Mouse (Mus musculus) layer of hippocampus, adult 11-12 months (tissue): ENCODE measurements at regions not wholly inside any gene's neighbourhood (a gene's known extent, or its start where the extent isn't known, plus 50 kb on each side); places are given as distances from the start of the nearest gene placed in this dataset.
A peak's percentile ranks its signal among the peaks of the same experiment; 100 is the strongest.

Source experiments
- DNase-seq: peaks from one replicate; pipeline ENCODE4 v3.0.0; 2022; ENCODE audit warnings: low spot score

- DNase-seq, result peak; percentile 21
These were observed 692.0 kb upstream of the Car10 start for GRCm38 (mm10) chr11:92405818-92406217.

DNA sequence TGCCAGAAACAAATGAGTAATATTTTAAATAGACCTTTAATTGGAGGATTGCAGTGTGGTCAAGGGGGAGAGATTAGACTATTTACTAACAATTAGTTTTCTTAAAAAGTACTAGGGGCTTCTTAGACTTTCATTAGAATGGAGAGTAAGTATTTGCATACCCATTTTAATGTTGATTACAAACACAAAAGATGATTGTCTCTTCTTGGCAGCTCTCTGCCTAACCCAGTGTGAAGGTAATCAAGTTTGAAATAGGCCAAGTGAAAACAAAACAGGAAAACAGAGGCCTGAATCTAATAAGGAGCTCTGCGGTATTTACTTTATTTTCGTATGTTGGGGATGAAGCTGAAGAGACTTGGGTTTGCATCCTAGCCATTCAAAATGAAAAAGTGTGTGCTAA, 646.5 kb upstream of the Car10 start:
- DNase-seq, result no peak

DNA sequence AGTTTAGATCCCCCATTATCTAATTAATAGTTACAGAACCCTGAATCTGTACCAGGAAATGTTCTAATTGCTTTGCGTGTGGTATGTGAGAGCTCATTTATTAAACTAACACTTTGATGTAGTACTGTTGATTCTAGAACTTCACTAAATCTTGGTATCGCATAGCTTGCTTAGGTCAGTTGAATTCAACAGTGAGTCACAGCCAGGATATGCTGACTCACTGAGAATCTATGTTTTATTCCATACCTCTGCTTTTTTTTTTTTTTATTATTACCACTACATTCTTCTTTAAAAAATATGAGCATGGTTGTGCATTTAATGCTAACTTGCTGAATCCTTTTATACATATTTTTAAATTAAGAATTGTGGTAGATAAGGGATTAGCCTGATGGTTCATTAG, 602.5 kb upstream of the Car10 start:
- no peak for DNase-seq
